ENCODE assay signal across 21 mouse cellular contexts in the genomic region with DNA sequence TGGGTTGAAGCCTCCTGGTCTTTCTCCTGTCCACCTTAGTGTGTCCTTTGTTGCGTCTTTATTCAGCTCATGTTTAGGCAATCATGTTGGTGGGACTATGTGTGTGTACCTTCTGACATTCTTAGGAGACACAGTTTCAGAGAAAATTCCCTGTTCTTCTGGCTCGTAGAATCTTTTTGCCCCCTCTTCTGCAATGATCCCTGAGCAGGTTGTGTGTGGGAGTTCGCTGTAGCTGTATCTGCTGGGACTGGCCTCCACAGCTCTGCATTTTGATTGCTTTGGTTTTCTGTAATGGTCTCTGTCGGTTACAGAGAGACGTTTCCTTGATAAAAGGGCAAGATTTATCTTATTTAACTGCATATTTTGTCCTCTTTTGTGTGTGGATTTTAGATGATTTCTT.
DNase-seq lines count a peak whose midpoint lies in the region; ATAC-seq and TF ChIP-seq lines count a peak whose summit lies in the region.
"Had no signal": no experiment of that assay in that cellular context is flagged by ENCODE, and none has a peak within 500 bp of the region (broad histone marks: within the 10 kb centered on the region; RNA-seq: fewer than 3 reads in every experiment).

No protein-coding gene starts in this region.

- no peak overlapping the region for H3K4me3 ChIP-seq in layer of hippocampus, adult 2 months
- no peak overlapping the region for H3K4me3 ChIP-seq in hindbrain, embryonic 16.5 days (ENCODE audit: low read length)
- H3K4me3 ChIP-seq: embryonic facial prominence, embryonic 10.5 days; forebrain, embryonic 13.5 days; heart, adult 2 months; heart, embryonic 15.5 days; hindbrain, embryonic 13.5 days had no signal

- no peaks in the 10 kb centered on the region for H3K4me1 ChIP-seq in hindbrain, embryonic 16.5 days (ENCODE audit: control insufficient read depth, insufficient read depth, low read depth, low read length)
- H3K4me1 ChIP-seq: embryonic facial prominence, embryonic 10.5 days had no signal

- H3K27me3 ChIP-seq in hindbrain, embryonic 16.5 days (replicated peaks; ENCODE audit: control insufficient read depth, insufficient read depth, low read length), result no peaks in the 10 kb centered on the region
- H3K27me3 ChIP-seq: forebrain, embryonic 13.5 days; heart, embryonic 15.5 days; hindbrain, embryonic 13.5 days had no signal

- no peaks in the 10 kb centered on the region for H3K9me3 ChIP-seq in hindbrain, embryonic 16.5 days (ENCODE audit: control insufficient read depth, low read length)
- H3K9me3 ChIP-seq: embryonic facial prominence, embryonic 10.5 days; forebrain, embryonic 13.5 days; heart, embryonic 15.5 days; hindbrain, embryonic 13.5 days had no signal

- no peak for ATAC-seq in hindbrain, embryonic 16.5 days
- ATAC-seq: forebrain, embryonic 13.5 days; forebrain, postnatal 0 days had no signal

- peak overlapping the region; percentile 83 for H3K27ac ChIP-seq in layer of hippocampus, adult 2 months
- H3K27ac ChIP-seq in hindbrain, embryonic 16.5 days (ENCODE audit: low read depth, low read length), result no peak overlapping the region
- H3K27ac ChIP-seq: embryonic facial prominence, embryonic 10.5 days; forebrain, embryonic 13.5 days; heart, adult 2 months; heart, embryonic 15.5 days; hindbrain, embryonic 13.5 days had no signal

- no peak overlapping the region for H3K4me2 ChIP-seq in hindbrain, embryonic 16.5 days (ENCODE audit: low read length)
- H3K4me2 ChIP-seq: forebrain, embryonic 13.5 days; heart, embryonic 11.5 days; heart, embryonic 15.5 days; hindbrain, embryonic 13.5 days had no signal

- no peak for TF ChIP-seq CTCF in layer of hippocampus, adult 2 months (conservative IDR thresholded peaks at IDR 0.05)

- DNase-seq in layer of hippocampus, adult 2 months (ENCODE audit: low spot score in 2 of 2), result peak in 1 of 2 experiments; percentile 63
- no peak for DNase-seq in layer of hippocampus, postnatal 25 days (ENCODE audit: extremely low spot score in 1 of 2, low spot score in 1 of 2)
- DNase-seq in right cerebral cortex, adult 18-20 months, result peak; percentile 77
- no peak for DNase-seq in right cerebral cortex, postnatal 25 days
- DNase-seq in layer of hippocampus, adult 9-11 months, result peak; percentile 71
- peak; percentile 73 for DNase-seq in telencephalon, adult 2 months (ENCODE audit: low read depth, low spot score)
- DNase-seq: adrenal gland, adult 8-10 months; adrenal gland, postnatal 36 days; cerebellum, adult 11 months; cerebellum, adult 8-10 months; cerebellum, postnatal 25 days; forebrain, postnatal 0 days; gastrocnemius, postnatal 14 days; heart, adult 2 months; heart, postnatal 14 days had no signal

- H3K9ac ChIP-seq in hindbrain, embryonic 16.5 days (ENCODE audit: low read depth, low read length), result no peak overlapping the region
- H3K9ac ChIP-seq: forebrain, embryonic 13.5 days; forebrain, postnatal 0 days; heart, embryonic 15.5 days; hindbrain, embryonic 13.5 days had no signal

- 81% methylated on average over 5 of the region's 5 CpGs for WGBS in hindbrain, embryonic 16.5 days

- H3K36me3 ChIP-seq in hindbrain, embryonic 16.5 days (ENCODE audit: control insufficient read depth, insufficient read depth, low read length), result no peaks in the 10 kb centered on the region
- H3K36me3 ChIP-seq: heart, embryonic 15.5 days; hindbrain, embryonic 13.5 days had no signal

Comparison
In these comparisons a context has a peak if more than half of its experiments do, and no peak if none do; other contexts are left out.
1. DNase-seq: peak in right cerebral cortex, adult 18-20 months (single experiment), layer of hippocampus, adult 9-11 months (single experiment) and telencephalon, adult 2 months (single experiment); none in layer of hippocampus, postnatal 25 days (0 of 2) and right cerebral cortex, postnatal 25 days (single experiment).